Mouse (Mus musculus): ENCODE data around the gene Zfyve28. TPM values are rescaled to one million over a fixed set of nuclear protein-coding genes. Genes with fewer than 3 reads are reported as not detected.

The Zfyve28 gene
- polyA plus RNA-seq, 1 experiment = 0.08 TPM

DNA sequence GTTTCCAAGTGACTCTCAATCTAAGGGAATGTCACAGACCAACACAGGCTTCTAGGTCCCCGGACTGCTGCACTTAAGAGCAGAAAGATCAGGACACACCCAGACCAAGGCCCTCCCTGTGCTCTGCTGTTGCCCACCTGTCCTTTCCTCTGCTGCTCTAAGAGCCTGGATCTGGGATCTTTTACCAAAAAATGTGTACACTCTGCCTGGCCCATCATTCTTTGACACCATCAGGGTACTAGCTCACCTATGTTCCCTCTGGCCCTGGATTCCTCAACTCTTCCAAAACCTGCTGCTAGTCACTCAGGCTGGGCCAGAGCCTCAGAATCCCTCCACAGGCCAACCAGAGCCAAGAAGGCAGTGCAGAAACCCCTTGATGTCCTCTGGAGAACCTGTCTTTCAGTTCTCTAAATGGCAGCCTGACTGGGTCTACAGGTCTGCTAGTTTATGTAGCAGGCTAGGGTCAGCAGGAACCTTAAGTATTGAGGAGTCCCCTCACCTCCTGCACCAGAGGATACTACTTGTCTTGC lies 103.1 kb downstream of the Zfyve28 start:
- H3K27me3 ChIP-seq (ENCODE audit: control insufficient read depth, insufficient read depth, insufficient read length) = no peaks in the 10 kb centered on the region
- TF ChIP-seq TCF12 (IDR thresholded peaks at IDR 0.05; ENCODE audit: insufficient read depth, poor library complexity, severe bottlenecking) = no peak
- TF ChIP-seq REST (IDR thresholded peaks at IDR 0.05; ENCODE audit: insufficient read depth, insufficient read length) = no peak
- no peak for TF ChIP-seq SRF (IDR thresholded peaks at IDR 0.05; ENCODE audit: control insufficient read depth, insufficient read length, low read depth)
- H3K4me2 ChIP-seq (ENCODE audit: low read depth) = peak overlapping the region; percentile 96
- no peaks in the 10 kb centered on the region for H3K79me2 ChIP-seq (ENCODE audit: control insufficient read depth, insufficient read depth)
- H3ac ChIP-seq (ENCODE audit: control insufficient read depth, insufficient read length) = no peak overlapping the region
- no peak overlapping the region for H3K4me3 ChIP-seq
- no peaks in the 10 kb centered on the region for H3K36me3 ChIP-seq (ENCODE audit: control insufficient read depth, insufficient read depth)

GRCm38 (mm10) chr5:34183976-34184375 lies 104.3 kb downstream of the Zfyve28 start:
- no peaks in the 10 kb centered on the region for H3K36me3 ChIP-seq (ENCODE audit: control insufficient read depth, insufficient read depth)
- H3ac ChIP-seq (ENCODE audit: control insufficient read depth, insufficient read length) = no peak overlapping the region
- no peak overlapping the region for H3K4me2 ChIP-seq (ENCODE audit: low read depth)
- H3K27me3 ChIP-seq (ENCODE audit: control insufficient read depth, insufficient read depth, insufficient read length) = no peaks in the 10 kb centered on the region
- no peak overlapping the region for H3K4me3 ChIP-seq
- no peaks in the 10 kb centered on the region for H3K79me2 ChIP-seq (ENCODE audit: control insufficient read depth, insufficient read depth)
- TF ChIP-seq MYOG (IDR thresholded peaks at IDR 0.05; ENCODE audit: control insufficient read depth in 1 of 3, insufficient read depth in 1 of 3, insufficient read length in 2 of 3, low read depth in 2 of 3) (no peak), MYOD1 (IDR thresholded peaks at IDR 0.05; ENCODE audit: control insufficient read depth in 1 of 3, insufficient read length in 2 of 3, low read depth in 2 of 3) (no peak), USF1 (IDR thresholded peaks at IDR 0.05; ENCODE audit: low read depth) (no peak), E2F4 (IDR thresholded peaks at IDR 0.05; ENCODE audit: insufficient read depth) (no peak), POLR2AphosphoS2 (IDR thresholded peaks at IDR 0.05; ENCODE audit: insufficient read length, low read depth) (no peak), TCF3 (IDR thresholded peaks at IDR 0.05; ENCODE audit: insufficient read length, low read depth) (no peak), REST (IDR thresholded peaks at IDR 0.05; ENCODE audit: insufficient read depth, insufficient read length) (no peak), CEBPB (IDR thresholded peaks at IDR 0.05; ENCODE audit: insufficient read depth, poor library complexity, severe bottlenecking) (no peak), MAX (IDR thresholded peaks at IDR 0.05; ENCODE audit: low read depth) (no peak), POLR2A (IDR thresholded peaks at IDR 0.05; ENCODE audit: insufficient read length, low read depth) (no peak), TCF12 (IDR thresholded peaks at IDR 0.05; ENCODE audit: insufficient read depth, poor library complexity, severe bottlenecking) (no peak), SRF (IDR thresholded peaks at IDR 0.05; ENCODE audit: control insufficient read depth, insufficient read length, low read depth) (no peak)

DNA sequence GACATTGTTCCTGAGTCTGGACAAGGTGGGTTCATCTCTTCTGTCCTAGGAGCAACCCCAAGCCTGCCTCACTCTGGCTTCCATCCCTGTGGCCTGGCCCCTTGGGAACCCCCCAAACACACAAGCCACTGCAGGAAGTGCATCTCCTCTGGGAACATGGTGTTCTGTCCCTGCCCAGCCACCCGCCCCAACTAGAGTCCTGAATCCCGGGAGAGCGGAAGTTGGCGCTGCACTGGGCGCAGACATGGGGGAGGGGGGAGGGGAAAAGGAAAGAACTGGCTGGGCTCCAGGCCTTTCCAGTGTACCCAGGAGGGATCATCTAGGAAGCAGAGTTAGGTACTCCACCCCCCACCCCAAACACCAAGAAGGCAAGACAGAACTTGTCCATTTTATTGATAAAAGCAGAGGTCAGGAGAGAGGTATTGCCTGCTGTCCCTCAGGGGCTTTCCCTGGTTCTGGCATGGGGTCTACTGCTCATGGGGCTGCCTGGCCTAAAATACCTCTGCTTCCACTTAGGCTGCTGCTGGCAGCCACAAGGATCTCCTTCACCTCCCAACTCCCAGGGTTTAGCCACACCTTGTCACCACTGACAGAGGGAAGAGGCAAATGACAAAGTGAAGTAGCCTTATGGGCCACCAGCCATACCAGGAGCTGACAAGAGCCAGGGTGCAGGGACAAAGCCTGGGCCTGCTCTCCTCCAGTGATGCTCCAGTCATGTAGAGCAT lies 104.9 kb downstream of the Zfyve28 start:
- Histone ChIP-seq H3ac (ENCODE audit: control insufficient read depth, insufficient read length) (no peak overlapping the region), H3K79me2 (ENCODE audit: control insufficient read depth, insufficient read depth) (no peaks in the 10 kb centered on the region), H3K4me3 (no peak overlapping the region), H3K36me3 (ENCODE audit: control insufficient read depth, insufficient read depth) (no peaks in the 10 kb centered on the region), H3K27me3 (ENCODE audit: control insufficient read depth, insufficient read depth, insufficient read length) (no peaks in the 10 kb centered on the region), H3K4me2 (ENCODE audit: low read depth) (no peak overlapping the region)
- TF ChIP-seq SRF (IDR thresholded peaks at IDR 0.05; ENCODE audit: control insufficient read depth, insufficient read length, low read depth) (no peak), E2F4 (IDR thresholded peaks at IDR 0.05; ENCODE audit: insufficient read depth) (no peak), MYOD1 (IDR thresholded peaks at IDR 0.05; ENCODE audit: control insufficient read depth in 1 of 3, insufficient read length in 2 of 3, low read depth in 2 of 3) (no peak), TCF12 (IDR thresholded peaks at IDR 0.05; ENCODE audit: insufficient read depth, poor library complexity, severe bottlenecking) (no peak), TCF3 (IDR thresholded peaks at IDR 0.05; ENCODE audit: insufficient read length, low read depth) (no peak), POLR2A (IDR thresholded peaks at IDR 0.05; ENCODE audit: insufficient read length, low read depth) (no peak), POLR2AphosphoS2 (IDR thresholded peaks at IDR 0.05; ENCODE audit: insufficient read length, low read depth) (no peak), MAX (IDR thresholded peaks at IDR 0.05; ENCODE audit: low read depth) (no peak), REST (IDR thresholded peaks at IDR 0.05; ENCODE audit: insufficient read depth, insufficient read length) (no peak), CEBPB (IDR thresholded peaks at IDR 0.05; ENCODE audit: insufficient read depth, poor library complexity, severe bottlenecking) (no peak), USF1 (IDR thresholded peaks at IDR 0.05; ENCODE audit: low read depth) (no peak)

DNA sequence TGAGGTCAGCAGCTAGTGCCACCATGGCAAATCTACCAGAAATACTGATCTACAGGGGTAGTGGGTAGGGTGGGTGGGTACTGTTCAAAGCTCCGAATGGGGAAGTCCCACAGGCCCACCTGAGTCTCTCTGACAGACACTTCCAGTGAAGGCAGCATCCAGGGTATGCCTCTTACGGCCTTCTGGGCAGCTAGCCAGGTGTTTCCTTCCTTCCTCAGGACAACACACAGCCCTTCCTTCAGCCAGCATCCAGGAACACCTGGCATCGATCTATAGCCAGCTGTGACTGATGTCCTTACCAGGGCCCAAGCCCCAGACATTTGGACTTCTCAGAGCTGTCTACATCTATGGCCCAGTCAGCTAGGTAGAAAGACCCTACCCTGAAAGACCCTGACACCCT lies 105.8 kb downstream of the Zfyve28 start:
- Histone ChIP-seq H3ac (ENCODE audit: control insufficient read depth, insufficient read length) (no peak overlapping the region), H3K79me2 (ENCODE audit: control insufficient read depth, insufficient read depth) (no peaks in the 10 kb centered on the region), H3K4me3 (no peak overlapping the region), H3K27me3 (ENCODE audit: control insufficient read depth, insufficient read depth, insufficient read length) (no peaks in the 10 kb centered on the region), H3K4me2 (ENCODE audit: low read depth) (no peak overlapping the region), H3K36me3 (ENCODE audit: control insufficient read depth, insufficient read depth) (no peaks in the 10 kb centered on the region)
- TF ChIP-seq TCF3 (IDR thresholded peaks at IDR 0.05; ENCODE audit: insufficient read length, low read depth) = no peak
- no peak for TF ChIP-seq E2F4 (IDR thresholded peaks at IDR 0.05; ENCODE audit: insufficient read depth)
- no peak for TF ChIP-seq POLR2AphosphoS2 (IDR thresholded peaks at IDR 0.05; ENCODE audit: insufficient read length, low read depth)
- no peak for TF ChIP-seq REST (IDR thresholded peaks at IDR 0.05; ENCODE audit: insufficient read depth, insufficient read length)
- TF ChIP-seq POLR2A (IDR thresholded peaks at IDR 0.05; ENCODE audit: insufficient read length, low read depth) = no peak
- no peak for TF ChIP-seq USF1 (IDR thresholded peaks at IDR 0.05; ENCODE audit: low read depth)
- no peak for TF ChIP-seq MAX (IDR thresholded peaks at IDR 0.05; ENCODE audit: low read depth)
- TF ChIP-seq SRF (IDR thresholded peaks at IDR 0.05; ENCODE audit: control insufficient read depth, insufficient read length, low read depth) = no peak
- TF ChIP-seq CEBPB (IDR thresholded peaks at IDR 0.05; ENCODE audit: insufficient read depth, poor library complexity, severe bottlenecking) = no peak
- TF ChIP-seq TCF12 (IDR thresholded peaks at IDR 0.05; ENCODE audit: insufficient read depth, poor library complexity, severe bottlenecking) = no peak
- TF ChIP-seq MYOG (IDR thresholded peaks at IDR 0.05; ENCODE audit: control insufficient read depth in 1 of 3, insufficient read depth in 1 of 3, insufficient read length in 2 of 3, low read depth in 2 of 3) = no peak
- TF ChIP-seq MYOD1 (IDR thresholded peaks at IDR 0.05; ENCODE audit: control insufficient read depth in 1 of 3, insufficient read length in 2 of 3, low read depth in 2 of 3) = no peak

Measured in myocyte (in vitro differentiated cells).